Mouse (Mus musculus): ENCODE results near the gene Clpx.

- no peak for TF ChIP-seq CTCF (IDR thresholded peaks at IDR 0.05 in 2 of 3, conservative IDR thresholded peaks at IDR 0.05 in 1 of 3; ENCODE audit: control insufficient read depth in 1 of 3, insufficient read depth in 1 of 3, low read depth in 2 of 3, low read length in 3 of 3, poor library complexity in 1 of 3, severe bottlenecking in 1 of 3)
- no peak for TF ChIP-seq EP300 (IDR thresholded peaks at IDR 0.05; ENCODE audit: low read depth in 1 of 2, low read length in 2 of 2)
Measured at GRCm38 (mm10) chr9:65363684-65364083, 69.6 kb downstream of the Clpx start.
